Mouse (Mus musculus) liver, adult 2 months (tissue): ENCODE data around the gene Clcn6.

Source experiments
- CTCF ChIP-seq: fragments of 200-500 bp; IDR thresholded peaks from 2 replicates; pipeline ENCODE4 v1.5.1; 2011; ENCODE audit warnings: low read depth, low read length, control low read depth
- POLR2A ChIP-seq: fragments of 200-500 bp; IDR thresholded peaks from 2 replicates; pipeline ENCODE4 v1.6.1; 2011; ENCODE audit warnings: low read length, control low read depth; ENCODE audit not compliant: insufficient read depth; ENCODE audit errors: extremely low read depth

GRCm38 (mm10) chr4:147979441-147979860 lies 59.2 kb downstream of the Clcn6 start:
- TF ChIP-seq POLR2A: no peak
- TF ChIP-seq CTCF: no peak
